Mouse (Mus musculus) adrenal gland, adult 8-10 months (tissue): ENCODE data around the gene Adam20. TPM values are rescaled to one million over a fixed set of nuclear protein-coding genes. Genes with fewer than 3 reads are reported as not detected.
"Not testable (repeated sequence)": the region's sequence is repeated elsewhere in the genome, so short reads cannot be mapped to it uniquely, and the experiment has no call there.

ENCODE experiments used
- DNase-seq: peaks from one replicate; pipeline ENCODE4 v3.0.0; 2022
- total RNA-seq, 4 experiments: library from RNA; stranded (reverse); gene quantifications; 2 replicates each; pipeline ENCODE4 v1.2.4; 2022

Gene Adam20
- not detected for total RNA-seq

DNA sequence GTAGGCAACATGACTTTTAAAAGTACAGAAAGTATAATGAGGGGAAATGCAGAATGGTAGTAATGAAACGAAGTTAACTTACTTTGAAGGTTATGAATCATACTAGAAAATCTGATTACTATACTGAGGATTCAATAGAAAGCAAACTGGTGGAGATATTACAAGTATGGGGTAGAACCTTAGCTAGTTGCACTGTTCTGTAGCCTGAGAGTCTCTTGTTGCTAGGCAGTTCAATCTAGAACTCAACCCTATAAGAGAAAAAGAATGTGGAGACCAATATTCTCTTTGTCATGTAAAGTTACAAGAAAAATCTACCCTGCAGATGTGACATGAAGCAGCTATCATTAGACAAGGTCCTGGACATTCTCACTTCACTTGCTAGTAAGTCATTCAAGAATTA, at the start of gene Adam20:
Gene Adam20 (plus strand): TSS at position 301 of the 400 bp plus-strand sequence.
- DNase-seq: not testable (repeated sequence)

DNA sequence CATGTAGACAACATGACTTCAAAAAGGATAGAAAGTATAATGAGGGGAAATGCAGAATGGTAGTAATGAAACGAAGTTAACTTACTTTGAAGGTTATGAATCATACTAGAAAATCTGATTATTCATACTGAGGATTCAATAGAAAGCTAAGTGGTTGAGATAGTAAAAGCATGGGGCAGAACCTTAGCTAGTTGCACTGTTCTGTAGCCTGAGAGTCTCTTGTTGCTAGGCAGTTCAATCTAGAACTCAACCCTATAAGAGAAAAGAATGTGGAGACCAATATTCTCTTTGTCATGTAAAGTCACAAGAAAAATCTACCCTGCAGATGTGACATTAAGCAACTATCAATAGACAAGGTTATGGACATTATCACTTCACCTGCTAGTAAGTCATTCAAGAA, 41.2 kb upstream of the Adam20 start, which contains the start of gene Adam25:
Gene Adam25 (plus strand): TSS at position 301 of the 400 bp plus-strand sequence.
- not testable (repeated sequence) for DNase-seq

- no peak for DNase-seq
These were observed 9.8 kb upstream of the Adam20 start for GRCm38 (mm10) chr8:40783320-40783719.

DNA sequence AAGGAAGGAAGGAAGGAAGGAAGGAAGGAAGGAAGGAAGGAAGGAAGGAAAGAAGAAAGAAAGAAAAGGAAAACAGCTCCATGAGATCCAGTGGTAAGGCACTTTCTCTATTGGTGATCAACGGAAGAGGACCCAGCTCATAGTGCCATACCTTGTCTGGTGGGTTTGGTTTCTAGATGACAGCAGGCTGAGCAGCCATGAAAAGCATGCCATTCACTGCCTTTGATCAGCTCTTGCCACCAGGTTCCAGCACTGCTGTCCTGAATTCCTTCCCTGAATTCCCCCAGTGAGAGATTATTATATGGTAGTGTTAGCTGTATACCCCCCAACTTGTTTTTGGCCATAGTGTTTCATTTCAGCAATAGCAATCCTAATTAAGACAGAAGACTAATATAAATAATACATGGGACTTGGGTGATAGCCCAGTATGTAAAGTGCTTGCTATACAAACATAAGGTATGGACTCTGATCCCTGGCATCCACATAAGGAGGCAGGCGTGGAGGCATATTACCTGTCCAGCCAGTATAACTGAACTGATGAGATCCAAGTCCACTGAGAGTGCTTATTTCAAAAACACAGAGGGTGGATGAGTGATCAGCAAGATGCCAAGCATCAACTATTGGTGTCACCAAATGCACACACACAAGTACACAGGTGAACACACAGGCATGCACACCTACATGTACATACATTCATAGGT, 10.5 kb downstream of the Adam20 start:
- DNase-seq: no peak

Other genes with a start within 250 kb of the Adam20 start
- not detected for gene Adam24, start 118.2 kb upstream of the Adam20 start, total RNA-seq
- not detected for gene Adam25, start 41.1 kb upstream of the Adam20 start, total RNA-seq
- not detected for gene Adam39, start 29.7 kb downstream of the Adam20 start, total RNA-seq